Mouse (Mus musculus) T-helper 2 cell (primary cell): ENCODE results near the gene Vsig8.

Experiments used
- in situ Hi-C: fragments of 300-600 bp; cut with MboI, MseI; formaldehyde crosslinking; loops from one replicate; pipeline ENCODE4 v1.15.1; 2025; ENCODE audit warnings: high pct_unique_total_duplicates

The Vsig8 gene

DNA sequence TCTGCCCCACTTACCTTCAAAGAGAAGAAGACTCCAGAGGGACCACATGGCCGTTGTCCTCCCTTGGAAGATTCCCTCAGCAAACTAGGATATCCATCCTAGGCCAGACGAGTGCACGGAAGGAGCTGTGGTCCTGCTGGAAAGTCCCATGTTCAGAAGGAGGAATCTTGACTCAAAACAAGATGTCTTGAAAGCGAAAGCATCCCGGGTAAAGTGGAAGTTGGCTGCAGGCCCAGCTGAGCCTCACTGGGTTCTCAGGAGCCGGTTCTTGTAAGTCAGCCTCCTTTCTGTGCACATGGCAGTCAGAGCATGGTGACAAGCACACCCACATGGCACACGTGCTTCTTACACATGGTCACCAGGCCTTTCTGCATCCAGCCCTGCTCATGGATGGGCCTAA is 34.6 kb downstream of the Vsig8 start, which contains the start of gene Slamf8:
Slamf8 (minus strand) TSS at position 184 of the 400 bp plus-strand sequence.
- in situ Hi-C loops: no loop called here

DNA sequence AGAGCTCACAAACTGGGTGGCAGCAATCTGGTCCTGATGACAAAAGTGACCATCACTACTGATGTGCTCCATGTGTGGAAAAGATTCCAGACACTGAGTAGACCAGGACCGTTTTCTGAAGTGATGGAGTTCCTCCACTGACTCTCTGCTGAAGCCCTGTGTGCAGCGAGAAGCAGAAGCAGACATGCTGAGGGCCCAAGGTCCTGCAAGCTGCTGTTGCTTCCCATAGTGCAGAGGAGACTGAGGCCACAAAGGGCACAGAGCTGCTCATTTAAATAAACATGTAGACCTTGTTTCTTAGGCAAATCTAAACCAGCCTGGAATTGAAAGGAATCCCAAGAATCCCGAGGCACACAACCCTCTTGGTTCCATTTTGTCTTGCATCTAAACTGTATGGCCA is 37.6 kb downstream of the Vsig8 start:
- in situ Hi-C loops: no loop called here

- in situ Hi-C loops: no loop called here
Observed at GRCm38 (mm10) chr1:172593956-172594355, 38.2 kb downstream of the Vsig8 start.

DNA sequence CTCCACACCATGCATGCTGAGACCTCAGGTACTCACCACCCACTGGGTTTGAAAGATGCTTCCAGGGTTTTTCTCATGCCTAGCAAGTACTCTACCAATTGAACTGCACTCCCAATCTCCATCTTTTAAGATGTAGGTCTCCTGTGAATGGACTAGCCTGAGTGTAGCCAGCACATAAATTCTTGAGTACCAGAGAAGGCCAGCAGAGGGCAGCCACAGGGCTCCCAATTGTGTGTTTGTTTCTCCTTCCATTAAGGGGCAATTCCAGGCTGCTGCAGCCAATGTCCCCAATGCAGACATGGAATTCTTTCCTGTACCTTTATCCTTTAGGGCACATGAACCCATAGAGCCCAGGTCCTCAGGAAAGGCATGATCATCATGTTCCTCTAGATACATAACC is 38.8 kb downstream of the Vsig8 start:
- in situ Hi-C loops: no loop called here

DNA sequence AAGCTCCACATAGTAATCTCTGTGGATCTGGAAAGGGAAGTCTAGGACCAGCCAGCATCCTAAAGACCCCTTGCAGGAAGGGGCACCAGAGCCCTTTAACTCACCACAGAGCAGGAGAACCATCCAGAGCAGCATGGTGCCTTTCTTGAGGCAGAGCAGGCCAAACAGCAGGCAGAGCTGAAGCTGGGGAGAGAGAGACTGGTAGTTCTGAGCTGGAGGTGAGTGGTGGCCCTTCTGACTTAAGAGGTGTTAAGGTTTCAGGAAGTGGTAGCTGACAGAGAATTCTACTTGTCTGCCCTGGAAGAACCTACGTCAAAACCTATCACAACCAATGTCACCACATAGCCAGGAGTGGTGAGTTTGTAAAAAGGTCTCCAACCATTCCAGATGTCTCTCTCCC is 46.6 kb downstream of the Vsig8 start, which contains the start of gene Fcrl6:
Fcrl6 (minus strand) TSS at position 226 of the 400 bp plus-strand sequence.
- in situ Hi-C loops: no loop called here

DNA sequence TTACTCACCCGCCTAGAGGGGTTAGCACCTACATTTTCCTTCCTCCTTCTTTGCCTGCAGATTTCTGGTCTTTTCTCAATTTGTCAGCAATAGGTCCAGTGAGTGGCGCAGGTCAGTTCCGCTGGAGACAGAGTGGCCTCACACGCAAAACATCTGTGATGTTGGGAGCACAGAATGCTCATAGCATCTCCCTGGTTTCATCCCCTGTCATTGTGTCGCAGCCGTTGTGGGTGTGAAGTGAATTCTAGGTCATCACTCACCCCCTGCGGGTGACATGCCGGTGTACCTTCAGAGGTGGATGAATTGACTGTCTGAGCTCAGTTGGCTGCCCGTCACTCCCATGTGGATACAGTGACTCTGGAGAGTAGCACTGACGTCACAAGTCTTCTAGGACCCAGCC is 55.6 kb downstream of the Vsig8 start:
- in situ Hi-C loops: no loop called here

GRCm38 (mm10) chr1:172612745-172613144 is 57.0 kb downstream of the Vsig8 start:
- in situ Hi-C loops: no loop called here
